Mouse (Mus musculus) lung, postnatal 0 days (tissue): ENCODE measurements around the gene Ly86. TPM values are rescaled to one million over a fixed set of nuclear protein-coding genes. Genes with fewer than 3 reads are reported as not detected.
A peak's percentile ranks its signal among the peaks of the same experiment; 100 is the strongest.

Source experiments
- ATAC-seq: fragments of 200-750 bp; cut with Nextera tagmentation; 2 replicates; pipeline ENCODE4 v1.8.0; 2017; ENCODE audit warnings: moderate library complexity
- DNase-seq: peaks from one replicate; pipeline ENCODE4 v3.0.0-alpha.2; 2016; ENCODE audit warnings: low spot score
- H3K27ac ChIP-seq: fragments of 300-500 bp; sonication (generic); 2 replicates; pipeline ENCODE4 v1.5.1; 2014; ENCODE audit warnings: antibody characterized with exemption, mild to moderate bottlenecking, low read length, mixed read lengths
- H3K27me3 ChIP-seq: fragments of 300-500 bp; sonication (generic); replicated peaks from 2 replicates; pipeline ENCODE4 v1.6.1; 2014; ENCODE audit warnings: low read length, mixed read lengths; ENCODE audit not compliant: insufficient read depth
- H3K36me3 ChIP-seq: fragments of 300-500 bp; sonication (generic); 2 replicates; pipeline ENCODE4 v1.6.1; 2014; ENCODE audit warnings: low read length, mixed read lengths; ENCODE audit not compliant: insufficient read depth
- H3K4me1 ChIP-seq: fragments of 300-500 bp; sonication (generic); 2 replicates; pipeline ENCODE4 v1.6.1; 2014; ENCODE audit warnings: antibody characterized with exemption, low read depth, low read length, mixed read lengths; ENCODE audit not compliant: insufficient read depth
- H3K4me2 ChIP-seq: fragments of 300-500 bp; sonication (generic); replicated peaks from 2 replicates; pipeline ENCODE4 v1.6.1; 2014; ENCODE audit warnings: low read depth, mild to moderate bottlenecking, low read length, moderate library complexity, mixed read lengths
- H3K4me3 ChIP-seq: fragments of 300-500 bp; sonication (generic); 2 replicates; pipeline ENCODE4 v1.5.1; 2014; ENCODE audit warnings: low read depth, low read length
- H3K9ac ChIP-seq: fragments of 300-500 bp; sonication (generic); replicated peaks from 2 replicates; pipeline ENCODE4 v1.6.1; 2014; ENCODE audit warnings: low read depth, mild to moderate bottlenecking
- H3K9me3 ChIP-seq: fragments of 300-500 bp; sonication (generic); 2 replicates; pipeline ENCODE4 v1.6.1; 2016; ENCODE audit warnings: low read length, mixed read lengths
- CTCF ChIP-seq: IDR thresholded peaks from 2 replicates; pipeline ENCODE4 v1.5.1; 2016; ENCODE audit warnings: antibody characterized with exemption, mild to moderate bottlenecking
- EP300 ChIP-seq: IDR thresholded peaks from 2 replicates; pipeline ENCODE4 v1.6.1; 2016; ENCODE audit warnings: antibody characterized with exemption, mild to moderate bottlenecking, control low read depth
- WGBS: fragments of 180-500 bp; shearing (Covaris S2); extraction: QIAGEN DNeasy Blood & Tissue Kit; methylation state at CpG from one replicate; pipeline ENCODE4 v1.1.7; 2014; 5-methylcytosine and 5-hydroxymethylcytosine counted together
- polyA plus RNA-seq: library from polyadenylated mRNA; unstranded; fragments of >200 nt; fragmentation: Nextera tagmentation; extraction: Ambion mirVana; gene quantifications from 2 replicates; pipeline ENCODE4 v1.2.1, GENCODE M21; 2015

Gene Ly86
- polyA plus RNA-seq, 1 experiment from 2014 or later = 13.8 TPM

DNA sequence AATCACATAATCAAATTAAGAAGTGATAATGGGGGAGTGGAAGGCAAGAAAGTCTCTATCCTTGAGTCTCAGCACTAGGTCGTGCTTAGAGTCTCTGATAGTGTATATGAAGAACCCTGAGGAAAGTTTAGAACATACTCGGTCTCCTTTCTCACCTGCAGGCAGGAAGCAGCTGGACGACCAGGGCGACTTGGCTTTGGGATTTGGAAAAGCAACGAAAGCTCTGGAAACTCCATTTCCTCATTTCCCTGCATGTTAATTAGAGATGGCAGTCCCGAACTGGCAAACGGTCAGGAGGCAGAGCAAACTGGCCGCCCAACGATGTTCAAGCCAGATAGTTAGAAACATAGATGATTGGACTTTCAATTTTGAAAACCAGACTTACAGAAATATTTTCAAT, 89.8 kb downstream of the Ly86 start:
- TF ChIP-seq CTCF = no peak
- 0 out of 2 replicates have a peak, but pooled peaks have one; percentile 2 for TF ChIP-seq EP300
- Histone ChIP-seq H3K27ac (peak overlapping the region; percentile 89), H3K27me3 (no peaks in the 10 kb centered on the region), H3K4me2 (peak overlapping the region; percentile 57), H3K9ac (no peak overlapping the region), H3K36me3 (no peaks in the 10 kb centered on the region), H3K9me3 (no peaks in the 10 kb centered on the region), H3K4me1 (peaks cover 10% of the 10 kb centered on the region; the same call in 1 of the 2 replicates), H3K4me3 (peak overlapping the region; percentile 36)
- DNase-seq (no peak), ATAC-seq (no peak)
- WGBS = 27% methylated on average over 9 of the region's 9 CpGs

DNA sequence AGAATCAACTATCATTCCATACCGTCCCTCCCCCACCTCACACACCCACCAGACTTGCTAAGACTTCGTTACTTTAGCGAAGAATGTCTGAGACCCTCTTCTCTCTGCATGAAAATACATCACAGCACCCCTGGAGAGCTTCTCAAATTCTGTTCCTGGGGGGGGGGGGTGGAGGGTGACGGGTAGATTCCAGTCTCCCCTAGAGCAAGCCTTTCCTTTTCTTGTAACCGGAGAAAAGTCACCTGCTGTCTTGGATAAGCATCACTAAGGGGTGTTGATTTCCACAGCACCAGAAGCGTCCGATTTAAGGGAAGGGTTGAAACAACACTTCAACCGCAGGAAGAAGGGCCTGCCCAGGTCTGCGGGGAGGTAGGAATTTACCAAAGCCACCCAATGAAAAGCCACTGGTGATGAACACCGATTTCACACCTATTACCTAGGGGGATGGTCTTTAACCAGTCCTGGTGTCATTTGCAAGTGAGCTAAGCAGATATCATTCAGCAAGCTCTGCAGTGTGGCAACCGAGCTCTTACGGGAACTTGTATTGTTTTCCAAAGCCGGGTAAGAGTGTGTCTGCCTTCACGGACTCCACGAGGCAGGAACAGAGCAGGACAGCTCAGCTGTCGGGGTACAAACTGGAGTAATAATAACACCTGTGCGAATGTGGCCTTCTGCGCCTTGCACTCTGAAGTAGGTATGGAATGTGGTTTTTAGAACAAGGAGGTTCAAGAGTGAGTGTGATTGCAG, 91.4 kb downstream of the Ly86 start:
- no peak for TF ChIP-seq CTCF
- TF ChIP-seq EP300 = no peak
- 41% methylated on average over 18 of the region's 18 CpGs for WGBS
- no peaks in the 10 kb centered on the region for H3K27me3 ChIP-seq
- H3K9me3 ChIP-seq = no peaks in the 10 kb centered on the region
- H3K27ac ChIP-seq = no peak overlapping the region
- peak; percentile 24 for DNase-seq
- H3K4me2 ChIP-seq = no peak overlapping the region
- H3K4me3 ChIP-seq = no peak overlapping the region
- no peak overlapping the region for H3K9ac ChIP-seq
- H3K36me3 ChIP-seq = no peaks in the 10 kb centered on the region
- H3K4me1 ChIP-seq = peaks cover 22% of the 10 kb centered on the region; the same call in 1 of the 2 replicates
- no peak for ATAC-seq

DNA sequence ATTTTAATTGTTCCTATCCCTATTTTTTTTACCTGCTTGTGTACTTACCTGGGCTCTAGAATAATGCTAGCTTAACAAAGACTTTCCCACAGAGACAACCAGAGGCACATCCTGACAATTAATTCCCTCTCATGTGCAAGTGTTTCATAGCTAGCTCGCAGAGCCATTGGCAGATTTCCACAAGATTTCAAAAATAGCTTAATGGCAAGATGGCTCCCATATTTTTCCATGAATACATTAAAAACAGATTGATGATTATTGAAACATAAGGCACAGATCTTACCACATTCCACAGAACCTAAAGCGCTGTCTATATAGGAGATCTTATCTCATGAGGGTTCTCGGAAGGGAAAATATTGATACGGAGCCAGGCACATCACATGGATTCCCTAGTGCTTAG, 93.8 kb downstream of the Ly86 start:
- Histone ChIP-seq H3K9ac (no peak overlapping the region), H3K36me3 (no peaks in the 10 kb centered on the region), H3K27me3 (no peaks in the 10 kb centered on the region), H3K27ac (no peak overlapping the region), H3K4me3 (no peak overlapping the region), H3K9me3 (no peaks in the 10 kb centered on the region), H3K4me2 (no peak overlapping the region), H3K4me1 (peaks cover 24% of the 10 kb centered on the region; the same call in 1 of the 2 replicates)
- DNase-seq (peak; percentile 46), ATAC-seq (no peak)
- WGBS = 77% methylated on average over 4 of the region's 4 CpGs
- TF ChIP-seq EP300 (no peak), CTCF (no peak)

DNA sequence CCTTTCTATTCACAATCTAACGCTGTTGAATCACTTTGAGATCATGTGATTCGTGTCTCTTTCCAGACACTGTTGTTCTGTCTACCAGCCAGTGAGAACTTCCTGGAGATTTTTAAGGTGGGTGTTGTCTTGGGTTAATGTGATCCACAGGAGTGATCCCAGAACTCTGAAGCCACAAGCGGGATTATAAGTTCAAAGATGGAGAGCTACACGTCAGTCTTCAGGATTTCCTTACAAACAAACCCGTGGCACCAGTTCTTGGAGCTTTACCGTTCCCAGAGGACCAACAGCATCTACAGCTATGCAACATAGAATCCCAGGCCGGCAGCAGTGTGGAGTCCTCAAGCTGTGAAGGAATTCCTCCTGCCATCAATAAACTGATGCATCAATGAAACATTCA, 94.5 kb downstream of the Ly86 start:
- H3K9ac ChIP-seq = no peak overlapping the region
- ATAC-seq (no peak), DNase-seq (no peak)
- no peak for TF ChIP-seq EP300
- no peak for TF ChIP-seq CTCF
- H3K27me3 ChIP-seq = no peaks in the 10 kb centered on the region
- H3K9me3 ChIP-seq = no peaks in the 10 kb centered on the region
- 56% methylated on average over 7 of the region's 7 CpGs for WGBS
- H3K27ac ChIP-seq = peak overlapping the region; percentile 87
- no peaks in the 10 kb centered on the region for H3K36me3 ChIP-seq
- no peak overlapping the region for H3K4me3 ChIP-seq
- H3K4me1 ChIP-seq = peaks cover 23% of the 10 kb centered on the region; the same call in 1 of the 2 replicates
- H3K4me2 ChIP-seq = no peak overlapping the region

DNA sequence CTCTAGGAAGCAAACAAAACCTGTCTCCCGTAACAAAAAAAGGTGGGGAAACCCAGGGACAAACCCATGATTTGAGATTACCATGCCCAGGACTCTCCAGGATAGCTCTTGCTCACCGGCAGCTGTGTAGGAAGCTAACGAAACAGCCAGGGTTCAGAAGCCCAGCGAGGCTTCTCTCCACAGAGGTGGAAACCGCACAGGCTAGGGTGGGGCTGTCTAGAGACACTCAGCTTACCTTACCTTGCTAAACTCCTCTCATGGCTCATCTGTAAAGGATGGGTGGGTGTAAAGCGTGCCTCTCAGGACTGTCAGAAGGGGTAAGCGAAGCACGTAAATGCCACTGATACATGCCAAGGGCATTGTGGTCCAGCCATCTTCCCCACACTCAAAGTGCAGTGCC, 94.9 kb downstream of the Ly86 start:
- peak overlapping the region; percentile 87 for H3K27ac ChIP-seq
- 69% methylated on average over 8 of the region's 8 CpGs for WGBS
- no peaks in the 10 kb centered on the region for H3K9me3 ChIP-seq
- no peak for DNase-seq
- no peak for TF ChIP-seq EP300
- TF ChIP-seq CTCF = no peak
- no peak overlapping the region for H3K4me3 ChIP-seq
- ATAC-seq = no peak
- H3K4me1 ChIP-seq = peaks cover 18% of the 10 kb centered on the region; the same call in 1 of the 2 replicates
- H3K27me3 ChIP-seq = no peaks in the 10 kb centered on the region
- no peak overlapping the region for H3K9ac ChIP-seq
- no peaks in the 10 kb centered on the region for H3K36me3 ChIP-seq
- H3K4me2 ChIP-seq = no peak overlapping the region

DNA sequence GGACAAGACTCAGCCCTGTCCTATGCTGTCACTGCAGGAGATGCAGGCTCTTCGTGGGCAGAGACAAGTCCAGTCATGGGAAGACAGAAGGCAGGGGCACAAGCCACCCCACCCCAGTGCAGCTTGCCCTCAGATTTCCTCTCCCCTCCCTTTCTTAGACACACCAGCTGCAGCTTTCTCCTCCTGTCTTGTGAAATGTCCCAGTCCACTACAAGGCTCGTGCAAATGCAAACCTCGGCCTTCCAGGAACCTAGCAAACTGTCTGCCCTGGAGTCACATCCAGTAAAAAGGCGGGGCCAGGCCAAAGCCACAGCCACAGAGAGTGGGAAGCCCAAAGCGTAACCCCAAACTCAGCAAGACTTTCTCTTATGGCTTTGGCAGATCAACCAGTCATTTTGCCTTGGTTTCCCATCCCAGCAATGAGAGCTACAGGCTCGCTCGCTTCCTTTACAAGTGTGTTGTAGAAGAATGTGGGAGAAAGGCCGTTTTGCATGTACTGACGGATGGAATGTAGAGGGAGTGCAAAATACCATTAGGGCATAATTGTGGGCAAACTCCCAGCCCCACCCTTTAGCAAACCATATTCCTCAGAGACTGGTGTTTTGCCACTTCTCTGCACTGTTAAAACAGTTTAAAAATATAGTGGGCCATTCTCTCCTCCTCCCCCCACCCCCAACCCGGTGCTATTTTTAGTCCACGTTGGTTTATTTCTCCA, 95.7 kb downstream of the Ly86 start:
- WGBS = 26% methylated on average over 11 of the region's 11 CpGs
- Histone ChIP-seq H3K36me3 (no peaks in the 10 kb centered on the region), H3K9ac (no peak overlapping the region), H3K27ac (peak overlapping the region; percentile 87), H3K4me1 (peaks cover 18% of the 10 kb centered on the region; the same call in 1 of the 2 replicates), H3K9me3 (no peaks in the 10 kb centered on the region), H3K4me2 (no peak overlapping the region), H3K4me3 (no peak overlapping the region), H3K27me3 (no peaks in the 10 kb centered on the region)
- ATAC-seq (peak; percentile 76), DNase-seq (peak; percentile 89)
- TF ChIP-seq EP300 (peak; percentile 74), CTCF (no peak)
